Mouse (Mus musculus): ENCODE results near the gene Klra7.
"Not testable (repeated sequence)": the region's sequence is repeated elsewhere in the genome, so short reads cannot be mapped to it uniquely, and the experiment has no call there.

The Klra7 gene

DNA sequence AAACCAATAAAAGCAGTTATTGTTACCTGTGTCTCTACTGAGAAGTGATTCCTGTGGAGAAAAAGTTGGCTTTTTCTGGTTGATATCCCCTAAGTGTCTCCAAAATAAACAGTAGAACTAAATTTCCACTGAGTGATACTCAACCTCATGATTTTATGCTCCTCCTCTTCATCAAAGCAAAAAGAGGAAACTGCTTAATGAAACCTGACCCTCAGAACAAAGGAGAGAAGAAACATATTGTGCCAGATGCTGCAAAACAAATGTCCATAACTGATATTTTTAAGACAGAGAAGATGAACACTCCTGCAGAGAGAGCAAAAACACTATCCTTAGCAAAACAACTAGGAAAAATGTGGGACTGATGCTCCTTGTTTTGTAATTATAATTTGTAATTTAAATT, at the start of gene Klra7:
Gene Klra7 (minus strand): TSS at position 101 of the 400 bp plus-strand sequence.
- DNase-seq = no peak

DNA sequence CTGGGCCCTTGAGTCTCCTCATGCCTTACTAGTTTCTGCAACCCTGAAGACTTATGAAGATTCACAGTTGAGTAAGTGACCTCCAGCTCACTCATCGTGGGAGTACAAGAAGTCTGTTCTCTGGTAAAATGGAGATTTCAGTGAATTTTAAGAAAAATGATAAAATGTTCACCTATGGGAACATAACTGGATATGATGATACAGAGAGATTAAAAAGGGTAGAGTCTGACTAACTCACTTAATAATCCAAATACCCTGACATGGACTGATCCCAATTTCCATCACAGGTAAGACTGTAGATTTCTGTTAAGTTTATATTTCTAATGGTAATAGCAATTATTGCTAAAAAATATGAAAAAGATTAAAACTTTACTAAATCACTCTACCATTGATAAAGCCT, 48.7 kb upstream of the Klra7 start, which contains the start of gene Klra10:
Gene Klra10 (minus strand): TSS at position 101 of the 400 bp plus-strand sequence.
- DNase-seq = not testable (repeated sequence)

DNA sequence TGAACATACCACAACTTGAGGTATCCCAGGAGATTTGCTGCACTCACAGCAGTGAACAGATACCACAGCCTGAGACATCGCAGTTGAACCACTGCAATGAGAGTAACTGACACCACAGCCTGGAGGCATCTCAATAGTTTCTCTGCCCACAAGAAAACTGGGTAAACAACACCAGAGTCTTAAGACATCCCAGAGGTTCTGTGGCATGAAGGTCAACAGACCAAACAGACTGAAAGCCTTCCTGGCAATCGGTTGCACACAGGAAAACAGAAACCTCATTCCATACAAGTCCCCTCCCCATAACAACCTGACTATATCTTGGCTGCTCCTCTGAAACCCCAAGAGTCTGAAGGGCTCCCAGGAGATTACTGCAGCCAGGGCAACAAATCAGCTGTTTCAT, 22.2 kb upstream of the Klra7 start:
- DNase-seq = no peak

DNA sequence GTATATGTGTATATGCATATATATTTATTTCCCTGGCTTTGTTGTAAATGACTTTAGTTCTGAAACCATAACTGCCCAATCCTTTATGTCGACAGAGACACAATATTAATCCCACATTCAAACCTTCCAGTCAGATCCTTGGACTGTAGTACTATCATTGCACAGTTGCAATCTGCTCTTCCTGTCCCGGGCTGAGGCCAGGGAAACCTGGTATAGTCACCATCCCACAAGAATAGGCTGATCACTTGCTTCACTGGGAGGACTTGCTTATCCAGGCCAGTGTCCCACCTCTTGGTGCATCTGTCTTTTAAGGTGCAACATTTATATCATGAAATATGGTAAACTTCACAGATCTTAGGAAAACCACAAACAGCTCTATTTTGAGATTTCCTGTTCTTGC, 4.4 kb upstream of the Klra7 start:
- DNase-seq = no peak

DNA sequence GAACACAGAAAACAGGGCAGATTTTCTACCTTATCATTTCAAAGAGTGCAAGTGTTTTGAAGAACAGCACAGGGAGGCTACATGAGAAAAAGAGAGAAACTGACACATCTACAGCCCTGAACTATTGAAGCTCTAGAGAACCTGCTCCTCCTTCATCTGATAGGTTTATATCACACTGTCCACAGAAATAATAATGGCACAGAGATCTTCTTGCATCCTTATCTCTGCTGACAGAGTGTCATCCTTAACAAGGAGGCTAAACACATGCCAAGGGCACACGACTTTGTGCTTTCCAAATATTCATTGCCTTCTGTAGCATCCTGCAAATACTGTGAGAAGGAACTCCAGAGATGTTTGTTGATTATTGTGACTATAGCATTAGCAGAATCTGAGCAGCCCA, 3.5 kb upstream of the Klra7 start:
- DNase-seq = no peak

DNA sequence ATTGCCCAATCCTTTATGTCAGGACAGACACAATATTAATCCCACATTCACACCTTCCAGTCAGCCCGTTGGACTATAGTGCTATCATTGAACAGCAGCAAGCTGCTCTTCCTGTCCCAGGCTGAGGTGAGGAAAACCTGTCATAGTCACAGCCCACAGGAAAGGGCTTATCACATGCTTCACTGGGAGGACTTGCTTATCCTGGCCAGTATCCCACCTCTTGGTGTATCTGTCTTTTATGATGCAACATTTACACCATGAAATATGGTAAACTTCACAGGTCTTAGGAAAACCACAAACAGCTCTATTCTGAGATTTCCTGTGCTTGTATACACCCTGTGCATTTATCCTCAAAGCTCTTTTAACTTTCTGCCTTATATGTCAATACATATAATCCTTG, 35.7 kb downstream of the Klra7 start:
- not testable (repeated sequence) for DNase-seq

DNA sequence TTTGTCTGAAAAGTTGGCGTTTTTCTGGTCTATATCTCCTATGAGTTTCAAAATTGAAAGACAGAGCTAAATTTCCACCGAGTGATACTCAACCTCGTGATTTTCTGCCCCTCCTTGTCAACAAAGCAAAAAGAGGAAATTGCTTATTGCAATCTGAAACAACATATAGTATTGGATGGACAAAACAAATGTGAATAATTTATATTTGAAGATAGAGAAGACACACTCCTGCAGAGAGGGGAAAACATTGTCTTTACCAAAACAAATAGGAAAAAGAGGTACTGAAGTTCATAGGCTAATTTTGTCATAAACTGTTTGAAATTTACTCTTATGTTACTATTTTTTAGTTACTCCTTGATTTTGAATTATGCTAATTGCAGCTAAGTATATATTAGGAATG, 40.1 kb downstream of the Klra7 start, which contains the start of gene Klra9:
Gene Klra9 (minus strand): TSS at position 101 of the 400 bp plus-strand sequence.
- DNase-seq = not testable (repeated sequence)

Data from cerebellum, postnatal 14 days (tissue).